Mouse (Mus musculus) limb, embryonic 14.5 days (tissue): Measurements from ENCODE around the gene Agpat2. TPM values are rescaled to one million over a fixed set of nuclear protein-coding genes. Genes with fewer than 3 reads are reported as not detected.

ENCODE experiments used
- ATAC-seq: fragments of 200-750 bp; cut with Nextera tagmentation; 2 replicates; pipeline ENCODE4 v1.8.0; 2017; ENCODE audit warnings: low read depth, moderate number of reproducible peaks, moderate TSS enrichment; ENCODE audit not compliant: low FRiP score
- DNase-seq: peaks from one replicate; pipeline ENCODE4 v3.0.0-alpha.2; 2015; ENCODE audit warnings: low spot score
- H3K27ac ChIP-seq: fragments of 300-500 bp; sonication (generic); replicated peaks from 2 replicates; pipeline ENCODE4 v1.5.1; 2014; ENCODE audit warnings: low read depth, mild to moderate bottlenecking, low read length, moderate library complexity, mixed read lengths
- H3K27me3 ChIP-seq: fragments of 300-500 bp; sonication (generic); 2 replicates; pipeline ENCODE4 v1.6.1; 2014; ENCODE audit warnings: low read length, mixed read lengths; ENCODE audit not compliant: control insufficient read depth, insufficient read depth
- H3K36me3 ChIP-seq: fragments of 300-500 bp; sonication (generic); 2 replicates; pipeline ENCODE4 v1.6.1; 2014; ENCODE audit warnings: mild to moderate bottlenecking, low read length, moderate library complexity, mixed read lengths; ENCODE audit not compliant: control insufficient read depth, insufficient read depth
- H3K4me1 ChIP-seq: fragments of 300-500 bp; sonication (generic); 2 replicates; pipeline ENCODE4 v1.6.1; 2014; ENCODE audit warnings: antibody characterized with exemption, low read length, mixed read lengths; ENCODE audit not compliant: control insufficient read depth, insufficient read depth
- H3K4me2 ChIP-seq: fragments of 300-500 bp; sonication (generic); replicated peaks from 2 replicates; pipeline ENCODE4 v1.6.1; 2014; ENCODE audit warnings: low read depth, mild to moderate bottlenecking, low read length, moderate library complexity; ENCODE audit not compliant: severe bottlenecking
- H3K4me3 ChIP-seq: fragments of 300-500 bp; sonication (generic); replicated peaks from 2 replicates; pipeline ENCODE4 v1.5.1; 2014; ENCODE audit warnings: low read length
- H3K9ac ChIP-seq: fragments of 300-500 bp; sonication (generic); 2 replicates; pipeline ENCODE4 v1.6.1; 2014; ENCODE audit warnings: mild to moderate bottlenecking, low read depth, low read length, moderate library complexity; ENCODE audit not compliant: severe bottlenecking
- H3K9me3 ChIP-seq: fragments of 300-500 bp; sonication (generic); 2 replicates; pipeline ENCODE4 v1.6.1; 2016; ENCODE audit warnings: low read length; ENCODE audit not compliant: control insufficient read depth
- POLR2A ChIP-seq: fragments of 200-500 bp; IDR thresholded peaks from 2 replicates; pipeline ENCODE4 v1.8.0; 2012; ENCODE audit warnings: inconsistent platforms, mild to moderate bottlenecking, moderate library complexity, borderline replicate concordance; ENCODE audit not compliant: insufficient read depth, insufficient read length; ENCODE audit errors: extremely low read depth
- WGBS: fragments of 180-500 bp; shearing (Covaris S2); extraction: QIAGEN DNeasy Blood & Tissue Kit; methylation state at CpG from one replicate; pipeline ENCODE4 v1.1.7; 2014; 5-methylcytosine and 5-hydroxymethylcytosine counted together
- polyA plus RNA-seq, 2 experiments: library from polyadenylated mRNA; depleted of rRNA in 1 of 2; stranded (reverse) in 1 of 2; unstranded in 1 of 2; fragments of >200 nt; fragmentation: Nextera tagmentation in 1 of 2; extraction: Ambion mirVana in 1 of 2; gene quantifications; 2 replicates each; pipeline versions ENCODE4 v1.2.1 to v1.2.3; 2012 to 2014

Gene Agpat2
- polyA plus RNA-seq, 2 experiments: 24.1 to 27.8 TPM

DNA sequence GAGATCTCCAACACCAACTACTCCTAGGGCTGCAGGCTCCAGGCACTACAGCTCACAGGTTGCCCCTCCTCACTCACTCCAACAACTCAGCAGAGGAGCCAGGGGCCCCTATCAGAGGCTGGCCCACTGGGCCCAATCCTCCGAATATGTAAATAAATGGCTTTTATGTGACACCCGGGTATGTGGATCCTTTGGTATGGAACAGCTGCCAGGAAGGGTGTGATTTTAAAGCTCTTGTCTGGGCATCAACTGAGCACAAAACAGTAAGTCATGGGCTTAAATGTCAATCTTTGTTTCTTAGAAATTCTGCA lies 32.1 kb upstream of the Agpat2 start:
- no peak for TF ChIP-seq POLR2A
- Histone ChIP-seq H3K4me2 (no peak overlapping the region), H3K27ac (no peak overlapping the region), H3K36me3 (peaks cover 57% of the 10 kb centered on the region), H3K9ac (no peak overlapping the region), H3K4me3 (no peak overlapping the region), H3K4me1 (peaks cover 21% of the 10 kb centered on the region), H3K9me3 (no peaks in the 10 kb centered on the region), H3K27me3 (no peaks in the 10 kb centered on the region)
- WGBS: 48% methylated on average over 2 of the region's 2 CpGs
- ATAC-seq (no peak), DNase-seq (no peak)

- TF ChIP-seq POLR2A: no peak
- DNase-seq (no peak), ATAC-seq (no peak)
- H3K27me3 ChIP-seq: no peaks in the 10 kb centered on the region
- H3K9ac ChIP-seq: no peak overlapping the region
- H3K27ac ChIP-seq: no peak overlapping the region
- H3K4me2 ChIP-seq: no peak overlapping the region
- H3K4me1 ChIP-seq: peaks cover 23% of the 10 kb centered on the region
- 78% methylated on average over 21 of the region's 21 CpGs for WGBS
- H3K9me3 ChIP-seq: no peaks in the 10 kb centered on the region
- H3K36me3 ChIP-seq: peaks cover 60% of the 10 kb centered on the region
- H3K4me3 ChIP-seq: no peak overlapping the region
Measured at GRCm38 (mm10) chr2:26635489-26636324, 31.5 kb upstream of the Agpat2 start.

- WGBS: 62% methylated on average over 12 of the region's 12 CpGs
- Histone ChIP-seq H3K36me3 (peaks cover 62% of the 10 kb centered on the region), H3K27ac (no peak overlapping the region), H3K9me3 (no peaks in the 10 kb centered on the region), H3K27me3 (no peaks in the 10 kb centered on the region), H3K4me2 (no peak overlapping the region), H3K4me1 (peaks cover 20% of the 10 kb centered on the region), H3K9ac (no peak overlapping the region), H3K4me3 (no peak overlapping the region)
- ATAC-seq (no peak), DNase-seq (no peak)
- TF ChIP-seq POLR2A: 0 out of 2 replicates have a peak, but pooled peaks have one; percentile 7
Measured at GRCm38 (mm10) chr2:26634629-26635488, 30.6 kb upstream of the Agpat2 start.

- Histone ChIP-seq H3K27me3 (no peaks in the 10 kb centered on the region), H3K36me3 (peaks cover 61% of the 10 kb centered on the region), H3K4me3 (no peak overlapping the region), H3K27ac (no peak overlapping the region; the same call in 1 of the 2 replicates), H3K4me1 (peaks cover 27% of the 10 kb centered on the region), H3K9me3 (no peaks in the 10 kb centered on the region), H3K9ac (no peak overlapping the region), H3K4me2 (no peak overlapping the region)
- ATAC-seq: no peak
- no peak for TF ChIP-seq POLR2A
- WGBS: 68% methylated on average over 4 of the region's 4 CpGs
- DNase-seq: no peak
Measured at GRCm38 (mm10) chr2:26633953-26634530, 29.8 kb upstream of the Agpat2 start.
